Mouse (Mus musculus): ENCODE measurements around the gene Gabbr1. TPM values are rescaled to one million over a fixed set of nuclear protein-coding genes. Genes with fewer than 3 reads are reported as not detected.

The Gabbr1 gene
- polyA plus RNA-seq, 1 experiment = 28.7 TPM

DNA sequence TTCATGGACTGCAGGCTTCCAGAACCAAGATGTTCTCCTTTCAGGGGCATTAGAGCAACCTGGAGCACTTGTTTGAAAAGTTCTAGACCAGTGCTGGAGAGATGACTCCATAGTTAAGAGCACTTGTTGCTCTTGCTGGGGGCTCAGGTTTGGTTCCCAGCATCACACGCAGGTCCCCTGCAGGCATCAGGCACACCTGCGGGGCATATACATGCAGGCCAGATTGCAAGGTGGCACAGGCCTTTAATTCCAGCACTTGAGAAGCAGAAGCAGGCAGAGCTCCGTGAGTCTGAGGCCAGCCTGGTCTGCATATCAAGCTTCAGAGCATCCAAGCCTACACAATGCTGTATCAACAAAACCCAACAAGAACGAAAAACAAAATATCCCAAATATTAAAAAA, 35.9 kb downstream of the Gabbr1 start:
- no peak for DNase-seq (ENCODE audit: low read depth in 1 of 2, low spot score in 2 of 2)
- Histone ChIP-seq H3K4me1 (ENCODE audit: control insufficient read depth, insufficient read depth, insufficient read length) (no peaks in the 10 kb centered on the region), H3K36me3 (ENCODE audit: control insufficient read depth, insufficient read depth, low read length) (no peaks in the 10 kb centered on the region), H3K27me3 (ENCODE audit: control insufficient read depth, insufficient read depth, low read length) (no peaks in the 10 kb centered on the region), H3K27ac (ENCODE audit: insufficient read depth, low read length) (no peak overlapping the region), H3K4me3 (ENCODE audit: extremely low read depth, insufficient read depth, insufficient read length) (no peak overlapping the region)
- WGBS = 89% methylated on average over 4 of the region's 4 CpGs
- TF ChIP-seq POLR2A (IDR thresholded peaks at IDR 0.05; ENCODE audit: low read depth, low read length) = no peak
- no peak for TF ChIP-seq CTCF (IDR thresholded peaks at IDR 0.05; ENCODE audit: extremely low read depth, insufficient read depth, insufficient read length, insufficient replicate concordance)

- 5% methylated on average over 8 of the region's 8 CpGs for WGBS
- Histone ChIP-seq H3K36me3 (ENCODE audit: control insufficient read depth, insufficient read depth, low read length) (no peaks in the 10 kb centered on the region), H3K4me1 (ENCODE audit: control insufficient read depth, insufficient read depth, insufficient read length) (no peaks in the 10 kb centered on the region), H3K27me3 (ENCODE audit: control insufficient read depth, insufficient read depth, low read length) (no peaks in the 10 kb centered on the region), H3K4me3 (ENCODE audit: extremely low read depth, insufficient read depth, insufficient read length) (no peak overlapping the region), H3K27ac (ENCODE audit: insufficient read depth, low read length) (no peak overlapping the region)
- peak; percentile 20 to 55 for DNase-seq (ENCODE audit: low read depth in 1 of 2, low spot score in 2 of 2)
- TF ChIP-seq POLR2A (IDR thresholded peaks at IDR 0.05; ENCODE audit: low read depth, low read length) = no peak
- TF ChIP-seq CTCF (IDR thresholded peaks at IDR 0.05; ENCODE audit: extremely low read depth, insufficient read depth, insufficient read length, insufficient replicate concordance) = peak; percentile 57; the same call in 1 of the 2 replicates
These were observed 37.6 kb downstream of the Gabbr1 start for GRCm38 (mm10) chr17:37083327-37083726.

GRCm38 (mm10) chr17:37084632-37085031, 38.9 kb downstream of the Gabbr1 start:
- no peak overlapping the region for H3K4me3 ChIP-seq (ENCODE audit: extremely low read depth, insufficient read depth, insufficient read length)
- 68% methylated on average over 5 of the region's 5 CpGs for WGBS

DNA sequence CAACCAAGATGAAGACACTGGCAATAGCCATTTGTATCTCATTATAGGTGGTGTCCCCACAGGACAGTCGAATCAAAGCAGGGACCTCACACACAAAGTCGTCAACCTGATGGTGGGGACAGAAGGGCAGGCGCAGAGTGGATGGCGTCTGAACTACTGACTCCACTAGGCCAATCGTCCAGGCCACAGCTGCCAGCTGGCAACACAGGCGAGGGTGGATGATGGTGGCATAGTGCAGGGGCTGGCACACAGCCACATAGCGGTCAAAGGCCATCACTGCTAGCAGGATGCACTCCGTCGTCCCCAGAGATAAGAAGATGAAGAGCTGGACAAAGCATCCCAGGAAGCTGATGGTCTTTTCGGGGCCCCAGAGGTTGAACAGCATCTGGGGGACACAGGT, 39.8 kb downstream of the Gabbr1 start:
- DNase-seq (ENCODE audit: low read depth in 1 of 2, low spot score in 2 of 2) = no peak
- no peaks in the 10 kb centered on the region for H3K4me1 ChIP-seq (ENCODE audit: control insufficient read depth, insufficient read depth, insufficient read length)
- TF ChIP-seq CTCF (IDR thresholded peaks at IDR 0.05; ENCODE audit: extremely low read depth, insufficient read depth, insufficient read length, insufficient replicate concordance) (no peak), POLR2A (IDR thresholded peaks at IDR 0.05; ENCODE audit: low read depth, low read length) (no peak)
- no peaks in the 10 kb centered on the region for H3K27me3 ChIP-seq (ENCODE audit: control insufficient read depth, insufficient read depth, low read length)
- no peak overlapping the region for H3K4me3 ChIP-seq (ENCODE audit: extremely low read depth, insufficient read depth, insufficient read length)
- WGBS = 76% methylated on average over 10 of the region's 10 CpGs
- H3K36me3 ChIP-seq (ENCODE audit: control insufficient read depth, insufficient read depth, low read length) = no peaks in the 10 kb centered on the region
- H3K27ac ChIP-seq (ENCODE audit: insufficient read depth, low read length) = no peak overlapping the region

More at GRCm38 (mm10) chr17:37084632-37085031, 38.9 kb downstream of the Gabbr1 start:
- H3K27me3 ChIP-seq (ENCODE audit: control insufficient read depth, insufficient read depth, low read length) = no peaks in the 10 kb centered on the region
- H3K4me1 ChIP-seq (ENCODE audit: control insufficient read depth, insufficient read depth, insufficient read length) = no peaks in the 10 kb centered on the region
- H3K27ac ChIP-seq (ENCODE audit: insufficient read depth, low read length) = no peak overlapping the region
- TF ChIP-seq CTCF (IDR thresholded peaks at IDR 0.05; ENCODE audit: extremely low read depth, insufficient read depth, insufficient read length, insufficient replicate concordance) (no peak), POLR2A (IDR thresholded peaks at IDR 0.05; ENCODE audit: low read depth, low read length) (no peak)
- DNase-seq (ENCODE audit: low read depth in 1 of 2, low spot score in 2 of 2) = no peak
- no peaks in the 10 kb centered on the region for H3K36me3 ChIP-seq (ENCODE audit: control insufficient read depth, insufficient read depth, low read length)

DNA sequence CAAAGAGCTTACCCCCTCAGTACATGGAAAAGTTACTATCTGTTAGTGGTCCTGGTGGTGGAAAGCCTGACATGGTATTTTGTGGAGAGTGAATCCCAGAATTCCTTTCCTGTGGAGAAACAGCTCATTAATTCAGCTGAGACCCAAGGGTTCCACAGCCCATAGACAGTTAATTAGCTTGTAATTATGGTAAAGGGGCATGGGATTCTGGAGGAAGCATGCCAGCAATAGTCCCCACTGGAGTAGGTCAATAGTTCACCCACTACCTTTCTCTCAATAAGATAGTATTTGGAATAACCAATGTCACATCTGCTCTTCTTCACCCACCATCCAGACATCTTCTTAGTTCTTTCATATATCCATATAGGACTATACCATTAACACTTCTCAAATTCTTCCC, 42.6 kb downstream of the Gabbr1 start, which contains the start of gene Olfr90:
TSS of gene Olfr90 (minus strand) at position 101 of the 400 bp plus-strand sequence.
- no peak for DNase-seq (ENCODE audit: low read depth in 1 of 2, low spot score in 2 of 2)
- TF ChIP-seq CTCF (IDR thresholded peaks at IDR 0.05; ENCODE audit: extremely low read depth, insufficient read depth, insufficient read length, insufficient replicate concordance) = no peak
- no peak for TF ChIP-seq POLR2A (IDR thresholded peaks at IDR 0.05; ENCODE audit: low read depth, low read length)
- no peaks in the 10 kb centered on the region for H3K4me1 ChIP-seq (ENCODE audit: control insufficient read depth, insufficient read depth, insufficient read length)

GRCm38 (mm10) chr17:37092198-37092597, 46.4 kb downstream of the Gabbr1 start:
- 6% methylated on average over 1 of the region's 1 CpGs for WGBS
- DNase-seq (ENCODE audit: low read depth in 1 of 2, low spot score in 2 of 2) = no peak
- TF ChIP-seq POLR2A (IDR thresholded peaks at IDR 0.05; ENCODE audit: low read depth, low read length) = no peak
- H3K4me3 ChIP-seq (ENCODE audit: extremely low read depth, insufficient read depth, insufficient read length) = no peak overlapping the region
- H3K27me3 ChIP-seq (ENCODE audit: control insufficient read depth, insufficient read depth, low read length) = no peaks in the 10 kb centered on the region
- no peaks in the 10 kb centered on the region for H3K36me3 ChIP-seq (ENCODE audit: control insufficient read depth, insufficient read depth, low read length)
- H3K4me1 ChIP-seq (ENCODE audit: control insufficient read depth, insufficient read depth, insufficient read length) = no peaks in the 10 kb centered on the region
- no peak overlapping the region for H3K27ac ChIP-seq (ENCODE audit: insufficient read depth, low read length)

More for the DNA sequence above, 42.6 kb downstream of the Gabbr1 start, which contains the start of gene Olfr90:
- H3K27ac ChIP-seq (ENCODE audit: insufficient read depth, low read length) = no peak within 1 kb of the TSS
- no peaks in the 10 kb centered on the region for H3K27me3 ChIP-seq (ENCODE audit: control insufficient read depth, insufficient read depth, low read length)
- H3K36me3 ChIP-seq (ENCODE audit: control insufficient read depth, insufficient read depth, low read length) = no peaks in the 10 kb centered on the region
- H3K4me3 ChIP-seq (ENCODE audit: extremely low read depth, insufficient read depth, insufficient read length) = no peak within 1 kb of the TSS

DNA sequence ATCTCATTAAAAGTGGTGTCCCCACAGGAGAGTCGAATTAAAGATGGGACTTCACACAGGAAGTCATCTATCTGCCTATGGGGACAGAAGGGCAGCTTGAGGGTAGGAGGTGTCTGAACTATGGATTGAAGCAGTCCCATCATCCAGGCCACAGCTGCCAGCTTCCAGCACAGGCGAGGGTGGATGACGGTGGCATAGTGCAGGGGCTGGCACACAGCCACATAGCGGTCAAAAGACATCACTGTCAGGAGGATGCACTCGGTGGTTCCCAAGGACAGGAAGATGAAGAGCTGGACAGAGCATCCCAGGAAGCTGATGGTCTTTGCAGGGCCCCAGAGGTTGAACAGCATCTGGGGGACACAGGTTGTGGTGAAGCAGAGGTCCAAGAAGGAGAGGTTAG, 47.5 kb downstream of the Gabbr1 start:
- DNase-seq (ENCODE audit: low read depth in 1 of 2, low spot score in 2 of 2) = no peak
- no peaks in the 10 kb centered on the region for H3K4me1 ChIP-seq (ENCODE audit: control insufficient read depth, insufficient read depth, insufficient read length)
- H3K4me3 ChIP-seq (ENCODE audit: extremely low read depth, insufficient read depth, insufficient read length) = no peak overlapping the region
- no peak for TF ChIP-seq POLR2A (IDR thresholded peaks at IDR 0.05; ENCODE audit: low read depth, low read length)
- WGBS = 89% methylated on average over 5 of the region's 5 CpGs
- H3K36me3 ChIP-seq (ENCODE audit: control insufficient read depth, insufficient read depth, low read length) = no peaks in the 10 kb centered on the region
- no peaks in the 10 kb centered on the region for H3K27me3 ChIP-seq (ENCODE audit: control insufficient read depth, insufficient read depth, low read length)
- no peak overlapping the region for H3K27ac ChIP-seq (ENCODE audit: insufficient read depth, low read length)

Data from spleen, adult 2 months (tissue).